In genomic region chr13:51329717-51330116, GRCm38 (mm10) we compare ENCODE assay signal across 28 mouse cellular contexts.
DNase-seq lines count a peak whose midpoint lies in the region; ATAC-seq and TF ChIP-seq lines count a peak whose summit lies in the region.
"Had no signal": no experiment of that assay in that cellular context is flagged by ENCODE, and none has a peak within 500 bp of the region (broad histone marks: within the 10 kb centered on the region; RNA-seq: fewer than 3 reads in every experiment).

No protein-coding gene starts in this region.

- no peaks in the 10 kb centered on the region for H3K9me3 ChIP-seq in kidney, postnatal 0 days (replicated peaks; ENCODE audit: low read length)
- H3K9me3 ChIP-seq in embryonic facial prominence, embryonic 12.5 days = no peaks in the 10 kb centered on the region
- no peaks in the 10 kb centered on the region for H3K9me3 ChIP-seq in embryonic facial prominence, embryonic 14.5 days (ENCODE audit: control insufficient read depth, low read length)
- no peaks in the 10 kb centered on the region for H3K9me3 ChIP-seq in limb, embryonic 14.5 days (ENCODE audit: control insufficient read depth, low read length)
- H3K9me3 ChIP-seq: forebrain, embryonic 13.5 days; heart, embryonic 12.5 days; heart, embryonic 15.5 days had no signal

- no peaks in the 10 kb centered on the region for H3K36me3 ChIP-seq in kidney, postnatal 0 days (ENCODE audit: insufficient read depth, low read length)
- H3K36me3 ChIP-seq in embryonic facial prominence, embryonic 12.5 days = no peaks in the 10 kb centered on the region
- no peaks in the 10 kb centered on the region for H3K36me3 ChIP-seq in embryonic facial prominence, embryonic 14.5 days (ENCODE audit: control insufficient read depth, insufficient read depth, low read length)
- no peaks in the 10 kb centered on the region for H3K36me3 ChIP-seq in limb, embryonic 14.5 days (ENCODE audit: control insufficient read depth, insufficient read depth, low read length)
- H3K36me3 ChIP-seq: heart, embryonic 12.5 days; heart, embryonic 15.5 days had no signal

- no peak overlapping the region for H3K4me2 ChIP-seq in kidney, postnatal 0 days (ENCODE audit: low read length)
- no peak overlapping the region for H3K4me2 ChIP-seq in embryonic facial prominence, embryonic 12.5 days (replicated peaks)
- no peak overlapping the region for H3K4me2 ChIP-seq in embryonic facial prominence, embryonic 14.5 days (ENCODE audit: low read depth, low read length)
- no peak overlapping the region for H3K4me2 ChIP-seq in limb, embryonic 14.5 days (replicated peaks; ENCODE audit: low read depth, low read length, severe bottlenecking)
- H3K4me2 ChIP-seq: forebrain, embryonic 13.5 days; heart, embryonic 12.5 days; heart, embryonic 15.5 days; hindbrain, embryonic 14.5 days had no signal

- no peak overlapping the region for H3K4me3 ChIP-seq in kidney, postnatal 0 days (replicated peaks; ENCODE audit: low read depth, low read length)
- no peak overlapping the region for H3K4me3 ChIP-seq in embryonic facial prominence, embryonic 12.5 days
- H3K4me3 ChIP-seq in embryonic facial prominence, embryonic 14.5 days (ENCODE audit: low read depth, low read length) = no peak overlapping the region
- H3K4me3 ChIP-seq in limb, embryonic 14.5 days (replicated peaks; ENCODE audit: low read length) = no peak overlapping the region
- H3K4me3 ChIP-seq: erythroblast, embryonic 14.5 days; forebrain, embryonic 13.5 days; gastrocnemius, adult 2 months; heart, embryonic 12.5 days; heart, embryonic 15.5 days had no signal

- peaks cover 15% of the 10 kb centered on the region; the same call in 1 of the 2 replicates for H3K4me1 ChIP-seq in kidney, postnatal 0 days (replicated peaks; ENCODE audit: insufficient read depth, low read length)
- peaks cover 26% of the 10 kb centered on the region for H3K4me1 ChIP-seq in embryonic facial prominence, embryonic 12.5 days
- H3K4me1 ChIP-seq in embryonic facial prominence, embryonic 14.5 days (ENCODE audit: control insufficient read depth, insufficient read depth, low read length) = peaks cover 30% of the 10 kb centered on the region
- peaks cover 29% of the 10 kb centered on the region for H3K4me1 ChIP-seq in limb, embryonic 14.5 days (ENCODE audit: control insufficient read depth, insufficient read depth, low read length)

- no peak for TF ChIP-seq POLR2A in limb, embryonic 14.5 days (IDR thresholded peaks at IDR 0.05; ENCODE audit: borderline replicate concordance, extremely low read depth, insufficient read depth, insufficient read length)

- no peak for TF ChIP-seq CTCF in kidney, postnatal 0 days (IDR thresholded peaks at IDR 0.05; ENCODE audit: low read depth)

- peak; percentile 49 for DNase-seq in kidney, postnatal 0 days (ENCODE audit: low spot score)
- DNase-seq in kidney, adult 11 months = no peak
- DNase-seq in embryonic facial prominence, embryonic 14.5 days (ENCODE audit: low spot score) = no peak
- DNase-seq in limb, embryonic 14.5 days (ENCODE audit: low spot score) = peak; percentile 38
- DNase-seq in spleen, postnatal 14 days (ENCODE audit: low spot score in 2 of 2) = no peak
- DNase-seq in T-cell, adult 2 months (ENCODE audit: low spot score) = no peak
- no peak for DNase-seq in urinary bladder, postnatal 14 days (ENCODE audit: low spot score)
- DNase-seq: adrenal gland, postnatal 10 days; adrenal gland, postnatal 36 days; cerebellum, adult 11 months; cerebellum, adult 2 months; cerebellum, adult 9-11 months; cerebellum, postnatal 25 days; forebrain, postnatal 0 days; gastrocnemius, adult 2 months; gastrocnemius, postnatal 14 days; heart, adult 18-20 months; heart, postnatal 14 days; heart, postnatal 4 days had no signal

- ATAC-seq in kidney, postnatal 0 days (replicated peaks; ENCODE audit: low FRiP score, low read depth) = no peak
- no peak for ATAC-seq in embryonic facial prominence, embryonic 12.5 days (ENCODE audit: insufficient number of reproducible peaks, insufficient read depth, low FRiP score, low TSS enrichment)
- no peak for ATAC-seq in embryonic facial prominence, embryonic 14.5 days (ENCODE audit: low read depth)
- no peak for ATAC-seq in limb, embryonic 14.5 days (ENCODE audit: low FRiP score, low read depth)
- ATAC-seq: CD4-positive, CD25-positive, alpha-beta regulatory T cell, adult 4 months; forebrain, embryonic 13.5 days; inflammation-experienced regulatory T-cells, adult 6 months had no signal

- H3K27ac ChIP-seq in kidney, postnatal 0 days = no peak overlapping the region
- peak overlapping the region; percentile 55 for H3K27ac ChIP-seq in embryonic facial prominence, embryonic 12.5 days
- H3K27ac ChIP-seq in embryonic facial prominence, embryonic 14.5 days (replicated peaks; ENCODE audit: low read depth, low read length) = peak overlapping the region; percentile 40; the same call in 1 of the 2 replicates
- 0 out of 2 replicates have a peak overlapping the region, but pooled peaks have one; percentile 13 for H3K27ac ChIP-seq in limb, embryonic 14.5 days (replicated peaks; ENCODE audit: low read depth, low read length)
- H3K27ac ChIP-seq: forebrain, embryonic 13.5 days; gastrocnemius, adult 2 months; hindbrain, embryonic 14.5 days; hindbrain, postnatal 0 days had no signal

- H3K9ac ChIP-seq in kidney, postnatal 0 days (ENCODE audit: low read depth, low read length) = no peak overlapping the region
- H3K9ac ChIP-seq in embryonic facial prominence, embryonic 12.5 days = no peak overlapping the region
- H3K9ac ChIP-seq in embryonic facial prominence, embryonic 14.5 days (ENCODE audit: low read depth, low read length) = no peak overlapping the region
- H3K9ac ChIP-seq in limb, embryonic 14.5 days (ENCODE audit: low read depth, low read length, severe bottlenecking) = no peak overlapping the region
- H3K9ac ChIP-seq: forebrain, embryonic 13.5 days; forebrain, postnatal 0 days; heart, embryonic 12.5 days; heart, embryonic 15.5 days; hindbrain, embryonic 14.5 days had no signal

- no peaks in the 10 kb centered on the region for H3K27me3 ChIP-seq in kidney, postnatal 0 days (ENCODE audit: insufficient read depth, low read length)
- no peaks in the 10 kb centered on the region for H3K27me3 ChIP-seq in embryonic facial prominence, embryonic 12.5 days
- H3K27me3 ChIP-seq in embryonic facial prominence, embryonic 14.5 days (replicated peaks; ENCODE audit: control insufficient read depth, insufficient read depth, low read length) = no peaks in the 10 kb centered on the region
- no peaks in the 10 kb centered on the region for H3K27me3 ChIP-seq in limb, embryonic 14.5 days (ENCODE audit: control insufficient read depth, insufficient read depth, low read length)
- H3K27me3 ChIP-seq: forebrain, embryonic 13.5 days; heart, embryonic 12.5 days; heart, embryonic 15.5 days had no signal

Comparison
In these comparisons a context has a peak if more than half of its experiments do, and no peak if none do; other contexts are left out.
1. DNase-seq: peak in kidney, postnatal 0 days (single experiment) and limb, embryonic 14.5 days (single experiment); none in kidney, adult 11 months (single experiment), embryonic facial prominence, embryonic 14.5 days (single experiment), spleen, postnatal 14 days (0 of 2), T-cell, adult 2 months (single experiment) and urinary bladder, postnatal 14 days (single experiment).